Mouse (Mus musculus) adrenal gland, adult (tissue): ENCODE measurements around the gene Kcnt2.

ENCODE experiments used
- DNase-seq, 2 experiments: peaks; one replicate each; pipeline ENCODE4 v3.0.0; 2022 to 2023; ENCODE audit warnings: low spot score in 1 of 2; ENCODE audit not compliant: inconsistent age in 2 of 2

The Kcnt2 gene

DNA sequence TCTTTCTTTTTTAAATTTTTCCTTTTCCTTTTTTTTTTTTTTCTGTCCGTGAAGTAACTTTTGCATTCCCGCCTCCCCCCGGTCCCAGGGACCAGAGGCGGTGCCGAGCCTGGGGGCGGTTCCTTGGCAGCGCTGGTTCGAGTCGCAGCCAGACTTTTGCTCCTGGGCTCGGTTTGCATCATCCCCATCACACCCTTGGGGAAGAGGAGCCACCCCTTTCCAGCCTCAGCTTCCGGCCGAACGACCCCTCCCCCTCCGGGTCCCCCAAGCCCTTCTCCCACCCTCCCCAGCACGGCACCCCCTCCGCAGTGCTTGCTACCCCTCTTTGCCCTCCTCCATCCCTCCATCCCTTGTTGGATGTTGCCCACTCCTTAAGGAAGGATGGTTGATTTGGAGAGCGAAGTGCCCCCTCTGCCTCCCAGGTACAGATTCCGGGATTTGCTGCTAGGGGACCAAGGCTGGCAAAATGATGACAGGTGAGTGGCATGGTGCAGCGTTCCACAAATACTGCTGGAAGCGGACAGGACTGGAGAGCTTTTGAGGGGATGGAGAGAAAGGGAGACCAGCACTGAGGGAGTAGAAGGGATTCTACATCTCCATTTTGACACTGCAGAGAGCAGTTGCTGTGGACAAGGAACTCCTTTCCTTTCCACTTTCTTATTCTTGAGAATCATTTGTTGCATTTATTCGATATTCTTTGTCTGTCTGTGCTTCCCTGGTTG is at the start of gene Kcnt2:
Gene Kcnt2 (plus strand): TSS at position 283 of the 722 bp plus-strand sequence.
- peak; percentile 8 to 45 for DNase-seq

DNA sequence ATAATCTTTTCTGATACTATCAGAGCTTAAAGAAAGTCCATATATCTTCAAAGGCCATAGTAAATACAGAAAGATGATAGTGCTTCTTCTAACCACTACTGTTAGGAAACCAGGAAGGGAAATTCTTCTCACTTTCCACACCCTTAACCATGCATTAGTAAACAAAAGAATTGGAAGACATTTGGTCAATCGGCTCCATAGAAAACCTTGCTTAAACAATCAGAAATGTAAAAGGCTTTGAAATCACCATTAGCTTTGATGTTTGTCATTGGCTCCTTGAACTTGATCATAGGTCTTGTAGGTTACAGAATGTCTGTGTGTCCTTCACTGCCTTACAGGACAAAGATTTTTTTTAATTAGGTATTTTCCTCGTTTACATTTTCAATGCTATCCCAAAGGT is 40.6 kb upstream of the Kcnt2 start:
- no peak for DNase-seq

DNA sequence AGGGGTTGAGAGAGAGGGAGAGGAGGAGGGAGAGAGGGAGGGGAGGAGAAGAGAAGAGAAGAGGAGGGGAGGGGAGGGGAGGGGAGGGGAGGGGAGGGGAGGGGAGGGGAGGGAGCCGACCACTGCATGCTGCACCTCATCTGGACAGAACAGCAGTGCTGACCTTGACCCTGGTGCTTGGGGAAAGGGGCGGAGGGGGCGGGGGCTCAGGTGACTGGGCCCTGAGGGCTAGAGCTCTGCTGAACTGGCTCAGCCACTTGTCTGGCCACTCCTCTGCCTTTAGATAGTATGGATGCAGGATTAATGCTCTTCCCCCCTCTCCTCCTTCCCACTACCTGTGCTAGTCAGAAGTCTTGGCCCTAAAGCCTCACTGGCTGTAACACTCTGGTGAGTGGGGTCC is 20.7 kb upstream of the Kcnt2 start:
- no peak for DNase-seq

DNA sequence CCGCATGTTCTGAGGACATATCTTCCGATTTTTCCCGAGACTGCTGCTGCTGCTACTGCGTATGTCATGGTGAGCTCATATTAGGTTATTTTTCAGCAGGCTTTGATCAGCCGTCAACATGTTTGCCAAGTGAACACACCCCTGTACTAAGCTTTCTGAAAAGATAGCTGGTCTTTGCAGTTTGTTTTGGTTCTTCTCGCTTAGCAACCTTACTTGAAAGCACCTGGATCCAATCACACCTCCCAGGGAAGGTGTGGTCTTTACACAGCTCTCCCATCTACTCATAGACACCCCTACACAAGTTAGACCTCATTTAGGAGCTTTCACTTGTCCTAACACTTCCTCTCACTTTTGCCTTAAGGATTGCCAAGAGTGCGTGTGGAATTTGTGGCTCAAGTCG is 19.3 kb upstream of the Kcnt2 start:
- no peak for DNase-seq

DNA sequence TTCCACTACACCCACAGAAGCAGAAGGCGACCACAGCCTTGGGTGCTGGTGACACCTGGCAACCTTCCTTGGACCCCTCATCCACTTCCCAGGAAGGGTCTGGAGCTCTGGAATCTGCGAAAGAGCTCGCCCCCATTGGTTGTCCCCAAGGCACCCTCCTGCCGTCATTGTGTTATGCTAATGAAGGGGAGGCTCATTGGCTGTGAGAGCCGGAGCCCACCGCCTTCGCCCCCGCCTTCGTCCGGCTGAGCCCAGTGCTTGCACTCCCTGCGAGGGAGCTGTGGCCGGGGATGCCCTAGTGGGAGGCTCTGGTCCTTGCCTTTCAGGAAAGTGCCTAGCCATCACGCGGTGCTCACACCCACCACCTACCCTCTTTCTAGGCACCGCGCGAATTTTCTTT is 493 bp upstream of the Kcnt2 start:
- DNase-seq = peak; percentile 35 to 59

DNA sequence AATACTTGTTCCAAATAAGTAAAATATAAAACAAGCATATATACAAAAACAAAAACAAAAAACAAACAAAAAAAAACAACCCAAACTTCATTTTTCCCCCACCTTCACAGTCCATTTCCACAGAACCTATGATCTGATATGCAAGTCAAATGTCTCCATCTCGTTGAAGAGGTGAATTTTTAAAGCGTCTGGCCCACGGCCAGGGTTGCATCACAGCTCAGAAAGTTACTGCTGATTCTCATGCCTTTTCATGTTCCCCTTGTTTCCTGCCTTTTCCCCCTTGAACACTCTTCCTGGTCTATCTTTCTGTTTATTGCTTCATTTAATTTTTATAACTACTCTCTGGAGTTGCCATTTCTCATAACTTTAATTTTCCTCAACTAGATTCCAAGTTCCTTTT is 18.7 kb downstream of the Kcnt2 start:
- no peak for DNase-seq

DNA sequence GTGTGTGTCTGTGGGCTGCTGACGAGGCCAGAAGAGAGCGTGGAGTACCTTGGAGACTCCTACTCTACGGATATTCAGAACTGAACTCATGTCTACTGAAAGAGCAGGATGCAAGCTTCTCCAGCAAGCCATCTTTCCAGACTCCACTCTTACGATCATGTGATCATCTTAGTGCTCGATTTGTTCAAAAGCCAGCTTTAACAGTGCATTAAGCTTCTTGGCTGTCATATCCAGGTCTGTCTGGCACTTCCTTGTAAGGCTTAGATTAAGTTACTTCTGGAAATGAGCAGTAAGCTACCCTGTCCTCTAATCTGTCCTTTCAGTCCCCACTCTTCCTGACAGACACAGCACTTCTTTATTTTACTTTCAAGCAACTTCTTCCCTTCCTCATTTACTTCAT is 20.1 kb downstream of the Kcnt2 start:
- no peak for DNase-seq

DNA sequence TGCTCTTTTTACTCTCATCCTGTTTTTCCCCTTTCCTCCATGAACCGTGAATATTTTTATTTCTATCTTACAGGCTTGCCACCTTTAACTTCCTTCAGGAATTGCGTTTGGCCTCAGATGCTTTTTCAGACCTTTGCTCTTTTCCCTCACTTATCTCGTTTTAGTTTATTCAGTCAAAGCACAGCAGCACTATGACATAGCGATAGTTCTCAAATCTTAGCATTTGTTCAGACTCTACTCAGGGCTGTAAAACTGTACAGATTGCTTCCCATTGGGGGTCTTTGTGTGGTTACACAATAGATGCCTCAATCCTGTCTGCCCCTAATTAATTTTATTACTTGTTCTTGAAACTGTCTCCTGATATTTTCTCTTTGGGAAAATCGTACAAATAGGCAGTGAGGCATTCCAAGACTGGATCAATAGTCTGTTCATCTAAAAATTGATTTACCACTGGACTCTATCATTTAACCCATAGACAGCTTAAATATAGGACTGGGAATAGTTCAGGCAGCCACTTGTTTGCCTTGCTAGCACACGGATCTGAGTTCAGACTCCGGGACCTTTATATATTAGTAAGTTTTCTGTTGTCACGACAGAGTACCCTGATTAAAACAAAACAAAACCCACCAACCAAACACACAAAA is 20.8 kb downstream of the Kcnt2 start:
- DNase-seq = no peak

DNA sequence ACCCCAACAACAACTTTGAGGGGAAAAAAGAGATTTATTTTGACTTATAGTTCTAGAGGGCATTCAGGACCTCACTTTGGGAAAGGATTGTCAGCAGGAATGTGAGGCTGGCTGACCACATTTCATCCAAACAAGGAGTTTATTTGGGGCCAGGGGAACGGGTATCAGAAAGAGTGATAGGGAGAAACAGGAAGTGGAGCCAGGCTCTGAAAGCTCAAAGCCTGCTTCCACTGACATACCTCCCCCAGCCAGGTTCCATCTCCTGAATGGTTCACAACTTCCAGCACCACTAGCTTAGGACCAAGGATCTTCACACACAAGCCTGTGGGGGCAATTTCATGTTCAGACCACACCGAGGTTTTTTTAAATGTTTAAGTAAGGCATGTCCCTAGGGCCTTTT is 21.3 kb downstream of the Kcnt2 start:
- no peak for DNase-seq

DNA sequence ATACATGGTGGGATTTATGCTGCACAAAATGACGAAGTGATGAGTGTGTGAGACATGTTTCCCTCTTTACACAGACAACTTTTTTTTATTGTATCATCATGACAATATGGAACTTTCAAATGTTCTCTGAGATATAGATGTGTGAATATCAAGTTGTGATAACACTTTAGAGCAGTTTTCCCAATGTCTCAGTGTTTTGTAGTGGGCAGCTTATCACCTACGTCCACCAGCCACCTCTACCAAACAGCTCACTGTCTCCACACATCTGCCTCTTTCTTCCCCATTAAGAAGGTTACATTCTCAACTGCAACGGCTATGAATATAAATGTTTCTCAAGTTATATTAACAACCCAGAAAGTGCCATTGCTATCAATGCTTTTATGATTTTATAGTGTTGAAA is 27.7 kb downstream of the Kcnt2 start:
- DNase-seq = no peak

DNA sequence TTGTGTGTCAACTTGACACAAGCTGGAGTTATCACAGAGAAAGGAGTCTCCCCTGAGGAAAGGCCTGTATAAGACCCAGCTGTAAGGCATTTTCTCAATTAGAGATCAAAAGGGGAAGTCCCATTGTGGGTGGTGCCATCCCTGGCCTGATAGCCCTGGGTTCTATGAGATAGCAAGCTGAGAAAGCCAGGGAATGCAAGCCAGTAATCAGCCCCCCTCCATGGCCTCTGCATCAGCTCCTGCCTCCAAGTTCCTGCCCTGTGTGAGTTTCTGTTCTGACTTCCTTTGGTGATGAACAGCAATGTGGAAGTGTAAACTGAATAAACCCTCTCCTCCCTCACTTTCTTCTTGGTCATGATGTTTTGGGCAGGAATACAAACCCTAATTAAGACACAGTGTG is 29.9 kb downstream of the Kcnt2 start:
- DNase-seq = no peak

DNA sequence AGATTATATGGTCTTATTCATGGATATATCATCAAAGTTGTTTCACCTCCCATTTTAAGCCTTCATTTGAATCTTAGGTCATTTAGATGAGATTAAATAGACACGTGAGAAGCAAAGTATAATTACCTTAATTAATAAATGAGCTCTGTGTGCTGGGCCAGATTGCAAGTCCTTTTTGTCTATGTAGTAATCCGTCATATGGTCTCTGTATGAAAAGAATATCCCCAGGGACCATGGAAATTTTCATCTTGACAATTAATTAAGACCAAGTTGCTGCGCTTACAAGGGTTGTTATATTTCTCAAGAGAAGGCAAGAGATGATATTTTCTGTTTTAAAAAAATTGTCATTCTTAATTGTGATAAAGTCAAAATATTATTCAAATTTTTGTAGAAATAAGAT is 47.2 kb downstream of the Kcnt2 start:
- DNase-seq = no peak

DNA sequence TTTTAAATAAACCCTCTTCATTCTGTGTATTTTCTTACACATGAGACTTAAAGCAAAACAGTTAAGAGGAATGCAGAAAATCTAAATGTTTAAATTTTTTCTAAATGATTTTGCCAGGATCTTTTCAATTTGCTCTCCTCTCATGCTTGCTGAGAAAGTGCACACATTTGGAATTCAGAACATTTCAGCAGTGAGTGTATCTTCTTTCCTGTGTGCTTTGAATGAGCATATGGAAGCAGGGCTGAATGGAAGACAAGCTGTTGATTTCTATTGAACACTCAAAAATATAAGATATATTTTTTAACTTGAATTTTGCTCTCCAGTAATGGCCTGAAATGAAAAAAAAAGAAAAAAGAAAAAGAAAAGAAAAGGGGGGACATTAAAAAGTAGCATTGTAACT is 49.5 kb downstream of the Kcnt2 start:
- no peak for DNase-seq

DNA sequence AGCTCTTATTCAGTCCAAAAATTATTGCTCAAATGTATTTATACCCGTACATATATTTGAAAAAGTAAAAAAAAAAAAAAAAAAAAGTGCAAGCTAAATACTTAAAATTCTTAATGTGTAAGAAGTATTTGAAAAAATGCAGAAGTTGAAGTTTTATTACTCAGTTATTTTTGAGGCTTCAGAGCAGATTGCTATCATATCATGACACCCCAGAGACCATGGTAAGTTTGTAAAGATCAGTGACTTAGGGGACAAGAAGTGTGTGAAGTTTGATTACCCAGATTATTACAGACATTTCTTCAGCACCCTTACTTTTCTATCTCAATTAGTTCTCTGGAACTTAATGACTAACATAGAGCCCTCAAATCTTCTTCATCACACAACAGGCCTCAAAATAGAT is 58.3 kb downstream of the Kcnt2 start:
- no peak for DNase-seq

DNA sequence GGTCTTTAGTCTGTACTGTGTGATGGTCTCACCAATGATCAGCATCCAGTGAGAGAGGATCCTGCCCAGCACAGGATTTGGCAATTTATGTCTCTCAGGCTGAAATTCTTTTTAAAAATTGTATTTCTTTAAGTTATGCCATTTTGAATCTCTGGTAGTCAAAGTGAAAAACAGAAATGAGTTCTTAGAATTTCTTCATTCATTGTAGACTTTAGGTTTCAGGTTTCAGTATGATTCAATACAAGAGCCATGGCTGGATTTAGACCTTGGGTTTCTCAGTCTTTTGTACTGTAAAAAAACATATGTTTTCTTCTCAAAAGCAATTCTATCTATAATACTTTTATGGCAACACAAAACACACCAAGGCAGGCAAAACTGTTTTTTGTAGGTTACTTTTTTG is 59.4 kb downstream of the Kcnt2 start:
- no peak for DNase-seq

DNA sequence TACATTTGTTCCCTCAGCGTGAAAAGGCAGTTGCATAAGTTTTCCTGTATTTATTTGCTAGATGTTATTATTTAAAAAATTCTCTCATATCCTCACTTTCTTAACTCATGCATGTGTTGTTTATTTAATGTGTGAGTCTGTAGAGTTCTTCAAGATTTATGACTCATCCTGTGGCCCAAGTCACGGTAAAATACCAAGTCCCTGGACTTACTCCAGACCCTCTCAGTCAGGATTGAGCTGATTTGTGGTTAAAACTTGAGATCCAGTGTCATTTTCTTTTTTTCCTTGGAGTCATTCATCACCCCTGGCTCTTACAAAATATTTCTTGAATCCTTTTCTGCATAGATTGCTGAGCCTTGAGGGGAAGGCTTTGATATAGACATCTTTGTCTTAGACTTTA is 60.4 kb downstream of the Kcnt2 start:
- DNase-seq = peak; percentile 27 to 53

DNA sequence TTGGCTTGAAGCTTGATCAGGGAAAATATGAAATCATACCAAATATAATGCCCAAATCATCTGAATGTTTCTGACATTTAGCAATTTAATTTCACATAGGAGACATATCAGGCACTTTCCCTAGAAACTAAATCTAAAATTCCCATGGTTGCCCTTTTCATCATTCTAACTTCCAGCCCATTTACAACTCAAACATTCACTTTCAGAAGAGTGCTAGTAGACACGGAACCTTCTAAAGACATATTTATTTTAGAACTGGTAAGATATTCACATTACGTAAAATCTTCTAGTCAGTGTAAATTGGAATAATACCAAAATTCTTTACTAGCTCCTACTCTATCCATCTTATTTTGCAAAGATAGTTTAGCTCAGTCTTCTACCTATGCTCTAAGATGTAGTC is 64.8 kb downstream of the Kcnt2 start:
- DNase-seq = no peak

DNA sequence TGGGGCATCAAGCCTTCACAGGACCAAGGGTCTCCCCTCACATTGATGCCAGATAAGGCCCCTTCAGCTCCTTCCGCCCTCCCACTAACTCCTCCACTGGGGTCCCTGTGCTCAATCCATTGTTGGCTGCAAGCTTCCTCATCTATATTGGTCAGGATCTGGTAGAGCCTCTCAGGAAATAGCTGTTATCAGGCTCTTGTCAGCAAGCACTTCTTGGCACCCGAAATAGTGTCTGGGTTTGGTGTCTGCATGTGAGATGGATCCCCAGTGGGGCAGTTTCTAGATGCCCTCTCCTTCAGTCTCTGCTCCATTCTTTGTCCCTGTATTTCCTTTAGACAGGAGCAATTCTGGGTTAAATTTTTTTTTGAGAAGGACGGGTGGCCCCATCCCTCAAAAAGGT is 79.1 kb downstream of the Kcnt2 start:
- DNase-seq = no peak

DNA sequence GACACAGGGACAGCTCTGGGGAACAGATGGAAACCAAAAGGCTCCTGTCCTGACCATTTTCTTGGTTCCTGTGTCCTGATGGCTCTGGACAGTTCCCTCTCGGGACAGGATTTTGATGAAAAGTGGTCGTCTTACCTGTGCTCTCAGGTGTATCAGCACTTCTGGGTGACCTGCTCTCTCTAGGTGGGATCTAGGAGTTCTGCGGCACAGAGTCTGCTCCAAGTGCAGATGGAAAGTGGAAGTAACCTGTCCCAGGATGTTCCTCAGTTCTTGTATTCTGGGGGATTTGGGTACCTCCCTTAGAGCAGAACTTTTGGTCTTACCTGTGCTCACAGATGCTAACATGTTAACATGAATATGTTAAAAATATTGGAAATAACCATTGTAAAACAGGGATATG is 80.8 kb downstream of the Kcnt2 start:
- no peak for DNase-seq

DNA sequence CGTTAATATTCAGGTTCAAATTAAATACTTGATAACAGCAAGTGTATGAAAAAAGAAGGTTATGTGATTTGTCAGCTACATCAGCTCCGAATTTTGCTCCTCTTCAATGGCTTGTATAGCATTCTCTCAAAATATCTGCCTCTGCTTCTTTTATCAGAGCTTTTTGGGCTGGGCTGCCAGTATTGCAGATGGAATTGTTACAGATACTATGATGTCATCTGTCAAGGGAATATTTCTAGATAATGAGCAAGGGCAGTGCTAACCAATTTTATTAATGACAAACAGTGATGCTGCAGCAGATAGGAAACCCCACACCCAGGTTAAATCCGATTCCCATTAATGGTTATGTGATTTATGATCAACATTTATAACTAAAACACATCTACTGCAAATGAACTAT is 87.7 kb downstream of the Kcnt2 start:
- DNase-seq = no peak

DNA sequence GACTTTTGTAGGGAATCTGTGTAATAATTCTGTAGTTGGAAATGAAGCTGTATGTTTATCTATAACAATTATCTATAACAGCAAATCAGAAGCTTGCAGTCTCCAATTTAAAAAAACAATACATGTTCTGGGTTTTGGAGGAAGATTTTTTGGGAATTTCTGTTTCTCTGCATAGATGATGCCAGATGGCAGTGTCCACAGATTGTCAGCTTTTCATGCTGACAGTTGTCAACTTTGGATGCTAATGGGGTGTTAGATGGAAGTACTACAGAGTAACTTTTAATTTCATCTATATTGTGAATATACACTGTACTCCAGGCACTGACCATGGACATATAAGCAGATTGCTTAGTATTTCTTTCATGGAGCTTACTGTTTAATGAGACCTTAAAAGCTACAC is 92.5 kb downstream of the Kcnt2 start:
- DNase-seq = no peak

DNA sequence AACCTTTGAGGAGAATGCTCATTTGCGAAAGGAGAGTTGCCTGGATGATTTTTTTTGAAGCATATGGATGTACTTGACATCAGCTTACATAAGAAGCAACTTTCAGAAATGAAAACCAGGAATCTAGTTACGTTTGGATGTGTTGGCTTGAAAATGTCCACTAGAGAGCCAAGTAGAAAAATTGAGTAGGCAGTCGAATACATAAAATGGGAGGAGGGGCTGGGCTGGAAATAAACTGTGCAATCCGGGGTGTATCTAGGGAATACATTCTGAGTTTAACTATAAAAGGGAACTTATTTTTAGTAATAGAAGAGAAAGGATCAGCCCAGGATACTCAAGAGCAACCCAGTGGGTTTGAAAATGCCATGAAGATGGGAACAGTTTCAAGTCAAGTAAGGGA is 93.4 kb downstream of the Kcnt2 start:
- no peak for DNase-seq

DNA sequence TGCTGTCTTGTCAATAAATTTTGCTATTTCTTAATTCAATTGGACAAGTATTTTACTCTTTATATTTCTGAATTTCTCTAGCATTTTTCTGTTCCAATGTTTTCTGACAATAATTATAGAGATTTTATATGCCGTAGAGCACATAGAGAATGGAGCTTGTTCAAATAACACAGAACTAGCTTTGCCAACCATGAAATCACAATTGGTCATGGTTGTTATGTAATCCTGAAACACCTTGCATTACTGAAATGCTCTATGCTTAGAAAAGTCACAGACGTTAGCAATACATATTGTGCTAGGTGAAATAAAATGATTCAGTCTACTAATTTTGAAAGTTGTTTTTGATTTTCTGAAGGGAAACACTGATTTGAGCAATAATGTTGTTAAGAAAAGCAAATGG is 118.8 kb downstream of the Kcnt2 start:
- DNase-seq = no peak
